In the genomic region with DNA sequence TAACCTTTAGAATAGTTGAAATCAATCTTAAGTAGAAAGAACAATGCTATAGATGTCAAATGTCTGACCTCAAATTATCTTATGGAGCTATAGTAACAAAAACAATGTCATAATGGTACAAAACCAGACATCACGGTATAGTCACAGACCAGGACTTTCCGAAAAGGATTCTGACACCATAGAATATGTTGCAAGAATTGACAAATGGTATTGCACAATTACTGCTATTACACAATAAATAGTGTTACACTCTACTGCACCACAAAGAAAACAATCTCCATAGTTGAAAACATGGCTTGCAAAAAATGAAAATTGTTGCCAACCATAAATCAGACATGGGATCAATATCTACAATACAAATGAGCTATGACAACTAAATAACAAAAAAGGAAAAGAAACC, we compare ENCODE assay signal across 28 mouse cellular contexts. TPM values are rescaled to one million over a fixed set of nuclear protein-coding genes. Genes with fewer than 3 reads are reported as not detected.
"Had no signal": no experiment of that assay in that cellular context is flagged by ENCODE, and none has a peak within 500 bp of the region (broad histone marks: within the 10 kb centered on the region; RNA-seq: fewer than 3 reads in every experiment).

No protein-coding gene starts in this region.

- H3K9ac ChIP-seq: liver, embryonic 13.5 days; lung, embryonic 14.5 days; stomach, embryonic 15.5 days had no signal

- H3K4me2 ChIP-seq: liver, embryonic 13.5 days; lung, embryonic 14.5 days; midbrain, embryonic 11.5 days; stomach, embryonic 15.5 days had no signal

- H3K9me3 ChIP-seq: liver, embryonic 13.5 days; stomach, embryonic 15.5 days had no signal

- H3K4me1 ChIP-seq: liver, embryonic 13.5 days; megakaryocyte, embryonic 14.5 days; stomach, embryonic 15.5 days had no signal

- DNase-seq: kidney, adult 2 months; kidney, postnatal 25 days; layer of hippocampus, adult 9-11 months; liver, embryonic 13.5 days; lung, embryonic 14.5 days; lung, postnatal 10 days; lung, postnatal 36 days; midbrain, embryonic 14.5 days; right cerebral cortex, adult 18-20 months; right cerebral cortex, postnatal 25 days; spleen, adult 18-20 months; thymus, postnatal 25 days had no signal

- H3K27me3 ChIP-seq: liver, embryonic 13.5 days; megakaryocyte, embryonic 14.5 days; stomach, embryonic 15.5 days had no signal

- H3K36me3 ChIP-seq: liver, embryonic 13.5 days; stomach, embryonic 15.5 days had no signal

- H3K27ac ChIP-seq: kidney, postnatal 0 days; layer of hippocampus, adult 2 months; liver, embryonic 13.5 days; stomach, embryonic 15.5 days had no signal

- ATAC-seq: intestine, postnatal 0 days had no signal

- H3K4me3 ChIP-seq: layer of hippocampus, adult 2 months; liver, embryonic 13.5 days; megakaryocyte, embryonic 14.5 days; stomach, embryonic 15.5 days had no signal

RNA-seq across cellular contexts. Expression of a gene that starts 43.5 kb away (rescaled TPM):
- total RNA-seq: layer of hippocampus, adult 2 months; layer of hippocampus, postnatal 25 days; left cerebral cortex, adult 18-20 months; left cerebral cortex, postnatal 25 days; midbrain, postnatal 0 days had no signal
- polyA plus RNA-seq: intestine, embryonic 14.5 days; intestine, postnatal 0 days; kidney, embryonic 14.5 days; kidney, postnatal 0 days; large intestine, adult 2 months; liver, embryonic 13.5 days; liver, embryonic 16.5 days; lung, embryonic 14.5 days; midbrain, embryonic 11.5 days; neural tube, embryonic 11.5 days; stomach, embryonic 15.5 days; thymus, postnatal 0 days had no signal
